Mouse (Mus musculus): Measurements from ENCODE around the gene Nfix. TPM values are rescaled to one million over a fixed set of nuclear protein-coding genes. Genes with fewer than 3 reads are reported as not detected.

Gene Nfix
- polyA plus RNA-seq, 1 experiment, result 14.5 TPM

DNA sequence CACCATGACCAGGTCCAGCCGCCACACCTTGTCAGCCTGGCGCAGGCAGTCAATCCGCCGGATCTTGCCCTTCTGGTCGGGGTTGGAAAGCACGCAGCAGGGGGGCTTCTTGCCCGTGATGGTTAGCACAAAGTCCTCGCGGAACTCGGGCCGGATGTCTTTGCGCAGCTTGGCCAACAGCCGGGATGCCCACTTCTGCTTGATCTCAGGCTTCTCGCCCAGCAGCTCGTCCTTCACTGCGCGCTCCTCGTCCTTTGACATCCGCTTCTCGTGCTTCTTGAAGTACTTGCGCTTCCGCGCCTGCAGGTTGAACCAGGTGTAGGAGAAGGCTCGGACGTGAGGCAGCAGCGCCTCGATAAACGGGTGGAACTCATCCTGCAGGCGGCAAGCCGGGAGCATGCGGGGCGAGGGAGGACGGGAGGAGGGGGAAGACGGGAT lies 28.2 kb downstream of the Nfix start:
- 23% methylated on average over 34 of the region's 34 CpGs for WGBS
- DNase-seq (ENCODE audit: low read depth, low spot score), result no peak

DNA sequence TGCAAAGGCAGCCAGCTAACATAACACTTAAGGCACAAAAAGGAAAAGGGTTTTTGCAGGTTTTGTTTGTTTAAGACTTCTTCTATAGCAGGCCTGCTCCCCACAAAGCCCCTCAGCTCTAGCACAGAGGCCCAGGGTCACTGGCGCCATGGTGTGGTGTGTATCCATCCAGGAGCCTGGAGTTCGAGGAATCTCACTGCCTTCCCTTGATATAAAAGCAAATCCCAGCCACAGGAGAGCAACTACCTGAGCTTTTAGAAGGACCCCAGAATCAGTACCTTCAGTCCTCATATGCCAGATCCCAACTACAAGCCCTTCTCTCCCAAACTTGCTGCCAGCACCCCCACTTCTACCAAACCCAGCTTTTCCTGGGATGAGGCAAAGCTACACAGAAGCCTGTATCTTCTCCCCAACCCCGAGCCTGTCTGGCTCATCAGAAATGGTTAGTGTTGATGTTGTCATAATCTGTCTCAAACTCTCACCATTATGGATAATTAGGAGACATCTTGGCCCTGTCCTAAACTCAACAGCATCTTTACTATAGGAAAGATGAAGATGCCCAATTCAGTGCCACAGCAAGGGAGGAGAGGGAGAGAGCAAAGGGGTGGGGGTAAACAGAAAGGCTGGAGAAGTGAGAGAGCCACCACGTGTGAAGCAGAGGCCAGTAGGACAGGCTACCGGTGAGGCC lies 29.0 kb downstream of the Nfix start:
- 24% methylated on average over 5 of the region's 5 CpGs for WGBS
- no peak for DNase-seq (ENCODE audit: low read depth, low spot score)

DNA sequence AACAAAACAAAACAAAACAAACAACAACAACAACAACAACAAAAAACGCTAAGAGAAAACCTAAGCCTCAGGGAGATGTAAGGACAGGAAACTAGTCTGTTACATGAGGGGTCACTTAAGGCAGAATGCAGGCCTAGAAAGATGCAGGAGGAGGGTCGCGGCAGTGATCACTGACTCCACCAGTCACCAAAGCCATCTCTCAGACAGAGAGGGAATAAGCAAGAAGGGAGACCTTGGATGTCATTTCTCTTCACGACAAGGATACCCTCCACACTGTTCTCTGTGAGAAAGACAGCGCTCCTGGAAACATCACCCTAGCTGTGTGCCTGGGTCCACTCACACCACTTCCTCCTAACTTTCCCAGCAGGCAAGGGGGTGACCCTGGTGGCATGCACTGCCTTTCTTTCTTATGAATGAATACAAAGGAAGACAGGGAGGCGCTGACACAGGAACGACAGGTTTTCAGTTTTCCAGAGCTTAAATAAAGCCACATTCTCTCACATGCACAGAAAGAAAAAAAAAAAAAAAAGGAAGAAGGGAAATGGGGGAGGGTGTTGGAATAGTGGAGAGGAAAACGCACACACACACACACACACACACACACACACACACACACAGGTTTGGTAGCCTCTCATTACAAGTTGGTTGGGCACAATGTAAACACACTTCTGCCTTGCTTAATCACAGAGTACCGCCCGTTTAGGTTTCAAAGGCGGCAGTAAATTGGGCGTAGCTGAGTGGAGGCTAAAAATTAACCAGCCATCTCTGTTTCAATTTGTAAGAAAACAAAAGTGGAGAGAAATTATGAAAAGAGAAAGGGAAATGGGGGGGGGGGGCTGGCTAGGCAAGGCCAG lies 29.8 kb downstream of the Nfix start:
- peak; percentile 76 for DNase-seq (ENCODE audit: low read depth, low spot score)
- WGBS, result 21% methylated on average over 12 of the region's 12 CpGs

DNA sequence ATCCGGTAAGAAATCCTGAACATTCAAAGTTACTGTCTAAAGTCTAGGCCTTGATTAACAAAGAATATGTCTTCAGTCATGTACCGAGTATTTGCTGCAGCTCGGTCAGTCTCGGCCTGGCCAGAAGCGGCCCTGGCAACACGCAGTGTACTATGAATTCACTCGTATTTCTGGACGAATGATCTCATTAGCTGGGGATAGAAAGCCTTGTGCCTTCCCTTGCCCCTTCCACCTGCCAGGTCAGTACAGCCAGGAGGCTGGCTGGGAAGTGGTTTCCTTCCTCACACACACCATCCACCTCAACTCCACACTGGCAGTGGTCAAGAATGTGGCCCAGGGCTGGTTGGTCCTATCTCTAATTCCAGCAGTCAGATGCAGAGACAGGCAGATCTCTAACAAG lies 30.8 kb downstream of the Nfix start:
- 80% methylated on average over 8 of the region's 8 CpGs for WGBS

DNA sequence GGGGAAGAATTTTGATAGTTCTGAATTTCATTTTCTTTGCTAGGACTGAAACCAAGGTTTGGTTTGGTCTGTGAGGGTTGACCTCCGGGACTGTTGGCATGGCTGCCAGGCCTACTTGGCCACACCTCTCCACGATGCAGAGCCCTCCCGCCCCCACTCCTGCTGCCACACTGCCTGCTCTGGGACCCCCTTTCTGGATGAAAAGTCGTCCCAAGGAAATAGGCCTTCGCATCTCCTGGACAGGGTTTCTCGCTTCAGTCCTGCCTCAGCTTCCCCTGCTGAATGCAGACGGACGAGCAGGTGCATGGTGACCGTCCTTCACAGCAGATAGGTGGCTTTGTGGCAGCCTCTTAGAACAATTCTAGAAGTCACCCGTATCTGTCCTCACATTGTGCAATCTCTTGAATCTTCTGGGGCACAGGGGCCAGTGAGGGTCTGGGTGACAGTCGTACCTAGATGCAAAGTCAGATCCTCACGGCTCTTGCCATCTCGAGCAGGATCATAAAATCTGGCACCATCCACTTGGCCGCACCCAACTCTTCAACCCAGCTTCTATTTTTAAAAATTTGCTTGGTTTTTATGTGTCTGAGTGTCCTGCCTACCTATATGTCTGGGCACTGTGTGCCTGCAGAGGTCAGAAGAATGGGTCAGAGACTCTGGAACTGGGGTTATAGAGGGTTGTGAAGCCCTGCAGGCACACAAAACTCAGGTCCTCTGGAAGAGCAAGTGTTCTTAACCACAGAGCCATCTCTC lies 31.6 kb downstream of the Nfix start:
- no peak for DNase-seq (ENCODE audit: low read depth, low spot score)
- 66% methylated on average over 14 of the region's 14 CpGs for WGBS

More for the DNA sequence above, 30.8 kb downstream of the Nfix start:
- no peak for DNase-seq (ENCODE audit: low read depth, low spot score)

DNA sequence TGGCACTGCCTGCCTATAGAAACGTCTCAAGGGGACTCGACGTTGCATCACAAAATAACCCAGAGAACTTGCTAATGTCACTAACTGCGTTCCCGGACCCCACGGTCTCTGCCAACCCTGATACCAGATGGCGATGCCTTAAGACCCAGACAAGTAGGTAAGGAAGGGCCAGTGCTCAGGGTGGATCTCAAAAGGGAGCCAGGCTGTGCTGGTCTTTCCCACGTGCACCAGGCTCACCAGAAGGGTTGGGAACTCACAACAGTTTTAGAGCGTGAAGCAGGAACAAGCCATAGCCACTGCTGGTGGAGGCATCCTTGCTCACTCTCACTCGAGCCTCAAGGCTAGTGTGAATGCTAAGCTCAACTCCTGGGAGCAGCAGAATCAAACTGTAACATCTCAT lies 32.9 kb downstream of the Nfix start:
- 86% methylated on average over 10 of the region's 10 CpGs for WGBS
- no peak for DNase-seq (ENCODE audit: low read depth, low spot score)

DNA sequence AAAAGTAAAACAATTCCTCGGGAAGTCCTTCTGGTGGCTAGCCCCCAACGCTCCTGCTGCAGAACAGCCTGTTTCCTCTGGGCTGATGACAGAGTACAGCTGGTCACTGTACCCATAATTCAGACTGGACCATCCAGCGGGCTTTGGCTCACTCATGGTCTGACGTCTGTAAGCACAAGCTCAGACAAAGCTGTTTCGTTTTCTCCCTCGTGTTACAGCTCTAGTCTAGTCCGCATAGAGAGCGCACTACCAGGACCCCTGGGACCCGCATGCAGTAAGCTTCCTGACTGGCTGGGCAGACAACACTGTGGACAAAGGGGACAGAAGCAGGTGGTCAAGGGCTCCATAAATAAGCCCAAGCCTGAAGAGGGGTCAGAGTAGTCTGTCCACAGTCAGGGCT lies 33.7 kb downstream of the Nfix start:
- no peak for DNase-seq (ENCODE audit: low read depth, low spot score)
- WGBS, result 62% methylated on average over 9 of the region's 9 CpGs

DNA sequence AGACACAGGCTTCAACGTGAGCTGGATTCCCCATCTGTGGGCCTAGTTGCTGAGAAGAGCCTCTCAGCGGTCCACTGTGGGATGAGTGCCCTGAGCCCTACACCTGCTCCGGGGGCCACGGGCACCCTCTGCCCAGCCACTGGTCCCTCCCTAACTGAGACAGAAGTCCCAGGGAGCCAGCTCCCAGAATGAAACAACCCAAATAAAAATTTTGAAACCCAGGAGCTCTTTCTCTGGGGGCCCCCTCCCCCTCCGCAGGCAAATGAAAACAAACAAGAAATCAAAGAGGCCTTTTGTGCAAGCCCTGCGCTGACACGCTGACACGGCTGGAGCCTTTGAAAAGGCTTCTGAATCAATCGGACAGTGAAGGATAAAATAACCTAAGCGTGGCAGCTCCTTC lies 34.5 kb downstream of the Nfix start:
- DNase-seq (ENCODE audit: low read depth, low spot score), result no peak
- WGBS, result 37% methylated on average over 10 of the region's 10 CpGs

DNA sequence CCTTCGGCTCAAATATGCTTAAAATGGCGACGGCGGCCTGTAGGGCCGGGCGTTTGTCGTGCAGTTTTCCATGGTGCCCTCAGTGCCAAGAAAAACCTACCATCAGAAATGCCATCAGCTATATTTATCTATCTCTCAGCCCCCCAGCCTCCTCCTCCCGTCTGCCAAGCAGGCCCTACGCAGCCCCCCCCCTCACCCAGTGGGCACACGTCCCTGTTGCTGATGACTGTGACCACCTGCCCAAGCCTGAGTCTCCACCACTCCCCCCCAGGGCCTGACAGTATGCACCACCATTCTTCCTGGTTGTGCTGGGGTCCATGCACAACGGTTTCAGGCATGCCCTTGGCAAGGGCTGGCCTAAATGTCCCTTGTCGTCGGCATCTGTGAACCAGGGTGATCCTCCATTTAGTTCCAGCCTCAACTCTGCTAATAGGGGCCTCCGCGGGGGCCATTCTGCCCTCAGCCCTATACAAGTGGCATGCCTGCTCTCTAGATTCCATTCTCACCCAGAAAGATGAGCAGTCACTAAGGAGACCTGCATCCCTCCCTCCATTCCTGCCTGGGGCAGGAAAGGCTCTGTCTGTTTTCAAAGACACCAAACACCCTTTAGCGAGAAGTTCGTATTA lies 35.2 kb downstream of the Nfix start:
- no peak for DNase-seq (ENCODE audit: low read depth, low spot score)
- WGBS, result 80% methylated on average over 17 of the region's 17 CpGs

DNA sequence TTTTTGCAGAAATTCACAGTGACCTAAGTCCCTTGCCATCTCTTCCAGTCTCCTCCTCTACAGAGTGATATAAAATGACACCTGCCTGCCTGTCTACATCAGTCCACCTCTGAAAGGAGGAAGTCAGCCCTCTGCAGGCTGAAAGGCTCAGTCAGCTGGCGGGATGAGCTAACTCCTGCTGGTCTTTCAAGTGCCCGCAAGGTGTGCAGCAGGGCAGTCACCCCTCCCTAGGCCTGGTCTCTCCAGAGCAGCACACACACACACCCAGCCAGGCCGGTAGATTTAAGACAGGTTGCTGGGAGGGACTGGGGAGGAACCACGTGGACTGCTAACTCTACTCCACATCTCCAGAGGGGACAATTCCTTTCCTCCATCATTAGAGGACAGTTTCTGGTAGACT lies 36.0 kb downstream of the Nfix start:
- no peak for DNase-seq (ENCODE audit: low read depth, low spot score)
- 23% methylated on average over 4 of the region's 4 CpGs for WGBS

DNA sequence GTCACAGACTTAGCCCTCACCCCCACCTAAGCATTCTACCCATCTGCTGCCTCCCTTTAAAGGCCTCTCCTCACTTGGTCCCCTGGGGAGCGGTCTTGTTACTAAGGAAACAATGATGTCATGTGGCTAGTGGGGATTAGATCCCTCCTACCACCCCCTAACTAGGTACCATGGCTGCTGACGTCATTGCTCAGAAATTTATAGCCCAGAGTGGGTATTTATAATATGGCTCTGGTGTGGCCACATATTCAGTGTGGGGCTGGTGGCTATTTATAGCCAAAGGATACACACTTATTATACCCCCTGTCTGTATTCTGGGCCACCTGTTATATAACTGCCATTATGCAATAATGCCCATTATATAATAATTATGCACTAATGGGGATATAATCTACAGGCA lies 39.2 kb downstream of the Nfix start:
- DNase-seq (ENCODE audit: low read depth, low spot score), result no peak
- 69% methylated on average over 2 of the region's 2 CpGs for WGBS

DNA sequence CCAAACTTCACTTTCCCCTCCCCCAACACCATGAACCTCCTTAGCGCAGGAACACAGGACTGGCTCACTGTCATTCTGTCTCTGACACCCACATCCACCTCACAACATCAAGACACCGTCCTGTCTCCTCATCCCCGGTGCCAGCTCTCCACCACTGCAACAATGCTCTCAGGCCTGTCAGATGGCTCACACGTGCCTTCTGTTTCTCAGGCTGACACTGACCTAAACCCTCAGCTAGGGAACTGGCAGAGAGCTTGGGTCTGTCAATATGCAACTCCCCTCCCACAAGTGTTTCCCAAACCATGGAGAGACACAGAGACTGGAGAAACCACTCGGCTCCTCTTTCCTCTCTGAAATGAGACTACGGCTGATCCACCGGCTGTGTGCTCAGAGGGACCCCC lies 39.7 kb downstream of the Nfix start:
- WGBS, result 76% methylated on average over 7 of the region's 7 CpGs
- DNase-seq (ENCODE audit: low read depth, low spot score), result no peak

DNA sequence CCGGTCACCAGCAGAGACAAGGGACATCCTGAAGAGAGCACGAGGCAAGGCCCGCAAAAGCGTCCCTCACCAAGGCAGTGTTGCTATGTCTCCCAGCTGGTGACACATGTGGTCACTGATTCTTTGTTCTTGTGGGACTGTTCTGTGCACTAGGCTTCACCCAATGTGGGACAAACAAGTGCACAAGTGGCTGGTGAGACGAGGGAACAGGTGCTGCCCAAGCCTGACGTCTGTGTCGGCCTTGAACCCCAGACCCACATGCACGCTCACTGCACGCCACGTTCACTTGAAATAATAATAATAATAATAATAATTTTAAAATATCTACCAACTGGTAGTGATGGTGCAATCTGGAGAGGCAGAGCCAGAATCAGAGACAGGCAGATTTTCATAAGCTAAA lies 40.4 kb downstream of the Nfix start:
- no peak for DNase-seq (ENCODE audit: low read depth, low spot score)
- WGBS, result 89% methylated on average over 10 of the region's 10 CpGs

DNA sequence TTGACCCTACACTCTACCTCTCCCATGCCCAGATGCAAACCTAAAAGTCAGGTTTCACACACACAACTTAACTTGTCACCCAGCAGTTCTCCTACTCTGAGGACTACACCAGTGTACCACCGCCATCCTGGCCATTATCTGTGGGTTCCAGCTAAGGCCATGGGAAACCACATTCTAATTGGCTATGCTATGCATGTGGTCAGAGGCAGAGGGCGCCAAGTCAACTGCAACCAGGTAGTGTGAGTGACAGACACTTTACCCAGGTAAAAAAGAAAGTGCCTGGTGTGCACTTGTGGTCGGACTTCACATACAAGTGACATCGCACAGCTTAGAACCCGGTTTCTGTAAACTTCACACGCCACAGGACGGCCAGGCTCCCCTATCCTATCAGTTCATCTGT lies 41.0 kb downstream of the Nfix start:
- 45% methylated on average over 7 of the region's 7 CpGs for WGBS
- DNase-seq (ENCODE audit: low read depth, low spot score), result no peak

DNA sequence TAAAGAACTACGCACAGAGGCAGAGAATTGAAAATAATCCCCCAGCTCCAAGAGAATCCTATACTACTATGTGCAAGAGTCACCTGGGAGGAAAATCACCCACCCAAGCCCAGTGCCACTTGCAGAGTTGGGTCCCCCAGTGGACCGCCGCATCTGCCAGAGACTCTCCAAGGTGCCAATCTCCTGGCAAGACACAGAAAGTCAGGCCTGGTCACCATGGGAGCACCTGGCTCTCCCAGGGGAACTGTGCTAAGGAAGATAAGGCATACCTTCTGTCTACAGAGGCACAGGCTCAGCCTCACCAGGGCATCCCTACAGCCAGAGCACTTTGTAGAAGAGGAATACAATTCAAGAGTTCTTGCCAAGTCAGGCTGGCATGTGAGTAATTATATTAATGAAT lies 41.8 kb downstream of the Nfix start:
- 94% methylated on average over 3 of the region's 3 CpGs for WGBS
- no peak for DNase-seq (ENCODE audit: low read depth, low spot score)

DNA sequence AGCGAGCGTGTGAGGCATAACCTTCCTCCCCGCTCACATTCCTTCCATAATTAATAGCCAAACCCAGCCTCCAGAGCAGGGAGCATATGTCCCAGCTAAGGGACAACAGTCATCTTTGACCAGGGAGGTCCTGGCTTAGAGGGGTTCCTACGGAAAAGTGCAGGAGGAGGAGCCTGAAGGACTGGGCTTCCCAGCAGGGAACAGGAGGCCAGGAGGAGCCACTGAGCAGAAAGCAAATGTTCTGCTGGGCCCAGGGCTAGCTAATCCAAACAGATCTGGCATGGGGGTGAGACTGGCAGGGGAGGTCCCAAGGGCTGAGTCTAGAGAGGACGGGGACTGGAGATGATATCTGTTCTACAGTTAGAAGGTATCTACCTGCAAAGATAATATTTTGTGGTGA lies 42.6 kb downstream of the Nfix start:
- 79% methylated on average over 5 of the region's 5 CpGs for WGBS
- DNase-seq (ENCODE audit: low read depth, low spot score), result no peak

DNA sequence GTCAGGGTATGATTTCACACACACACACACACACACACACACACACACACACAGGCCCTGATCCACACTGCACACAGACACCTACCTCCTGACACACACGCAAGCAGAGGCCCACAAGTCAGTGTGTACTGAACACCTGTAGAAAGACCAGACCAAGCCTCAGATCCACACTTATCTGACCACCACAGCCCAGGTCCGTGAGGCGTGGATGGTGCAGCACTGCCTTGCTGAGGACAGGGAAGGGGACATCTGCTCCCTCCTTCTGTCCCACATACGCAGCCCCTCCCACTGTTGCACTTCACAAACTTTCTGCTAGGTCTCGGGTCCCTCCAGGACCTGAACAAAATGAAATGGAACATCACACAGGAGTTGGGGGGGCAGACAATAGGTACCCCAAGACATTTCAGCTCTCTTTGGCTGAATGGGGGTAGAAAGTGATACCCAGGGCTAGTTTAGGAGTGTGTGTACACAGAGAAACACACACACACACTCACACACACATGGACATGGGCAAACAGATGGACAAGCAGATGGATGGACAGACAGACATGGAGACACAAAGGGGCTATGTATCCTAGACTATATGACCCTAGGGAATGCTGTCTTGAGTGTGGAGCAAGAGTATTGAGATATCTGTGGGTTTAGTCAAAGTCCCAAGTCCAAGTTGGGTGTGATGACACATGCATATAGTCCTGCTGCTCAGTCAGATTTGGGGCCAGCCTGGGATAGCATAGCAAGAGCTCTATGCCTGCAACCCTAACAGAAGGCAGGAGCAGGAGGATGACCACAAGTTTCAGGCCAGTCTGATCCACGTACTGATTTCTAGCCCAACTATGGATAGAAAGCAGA lies 47.2 kb downstream of the Nfix start:
- no peak for DNase-seq (ENCODE audit: low read depth, low spot score)
- 87% methylated on average over 6 of the region's 6 CpGs for WGBS

DNA sequence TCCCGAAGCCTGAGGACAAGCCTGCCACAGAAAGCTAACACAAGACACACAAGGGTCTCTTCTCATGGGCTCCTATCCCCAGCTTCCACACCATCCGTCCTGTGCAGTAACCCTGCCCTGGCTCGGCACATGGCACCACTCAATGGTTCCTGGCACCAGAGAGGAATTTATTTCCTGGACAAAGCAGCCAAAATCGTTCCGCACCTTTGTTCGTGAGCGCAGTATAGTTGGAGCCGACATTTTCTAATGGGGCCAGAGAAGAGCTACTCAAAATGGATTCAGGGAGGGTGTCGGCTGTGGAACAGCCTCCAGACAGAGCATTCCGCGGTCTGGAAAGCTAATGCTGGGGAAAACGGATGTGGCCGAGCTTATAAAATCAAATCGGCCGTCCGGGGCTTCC lies 50.6 kb downstream of the Nfix start:
- no peak for DNase-seq (ENCODE audit: low read depth, low spot score)
- WGBS, result 72% methylated on average over 16 of the region's 16 CpGs

All from large intestine, adult 2 months (tissue).